ENCODE assay signal across 7 mouse cellular contexts in the genomic region with DNA sequence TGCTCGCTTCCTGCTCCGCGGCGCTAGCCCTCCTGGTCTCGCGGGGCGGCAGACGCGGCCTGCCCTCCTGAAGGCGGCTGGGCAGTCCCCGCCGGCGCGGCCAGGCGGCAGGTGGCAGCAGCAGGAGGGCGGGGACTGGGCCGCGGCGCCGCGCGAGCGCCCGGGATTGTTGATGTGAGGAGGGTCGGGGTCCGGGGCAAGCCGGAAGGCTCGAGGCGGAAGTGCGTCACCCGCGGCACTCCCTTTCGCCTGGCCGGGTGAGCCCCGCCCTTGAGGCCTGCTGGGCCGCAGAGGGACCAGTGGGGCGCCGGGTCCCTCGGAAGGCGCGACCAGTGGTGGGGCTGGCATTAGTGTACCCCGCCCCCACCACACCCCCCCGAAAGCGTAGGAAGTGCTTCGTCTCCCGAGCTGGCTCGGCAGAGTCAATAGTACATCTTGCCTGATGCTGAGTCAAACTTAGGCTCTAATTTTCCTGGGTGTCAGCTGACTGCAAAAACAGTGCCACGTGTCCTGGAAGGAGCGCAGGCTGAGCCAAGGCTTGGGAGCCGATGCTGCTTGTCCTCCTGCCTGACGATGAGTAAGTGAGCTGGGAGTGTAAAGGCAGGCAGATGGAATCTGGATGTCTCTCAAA. TPM values are rescaled to one million over a fixed set of nuclear protein-coding genes. Genes with fewer than 3 reads are reported as not detected.
DNase-seq lines count a peak whose midpoint lies in the region; ATAC-seq lines count a peak whose summit lies in the region.

A gene (minus strand): TSS at position 210 of the 631 bp plus-strand sequence.

- H3K9me3 ChIP-seq in embryonic facial prominence, embryonic 10.5 days = no peaks in the 10 kb centered on the region
- H3K9me3 ChIP-seq in limb, embryonic 11.5 days (ENCODE audit: control insufficient read depth, low read length) = no peaks in the 10 kb centered on the region
- no peaks in the 10 kb centered on the region for H3K9me3 ChIP-seq in midbrain, embryonic 14.5 days (ENCODE audit: control insufficient read depth, low read length)

- DNase-seq in adrenal gland, postnatal 10 days = peak; percentile 97
- DNase-seq in embryonic facial prominence, embryonic 10.5 days (ENCODE audit: low spot score) = peak; percentile 98
- DNase-seq in kidney, adult 18-20 months = peak; percentile 93
- DNase-seq in limb, embryonic 11.5 days (ENCODE audit: low spot score) = peak; percentile 94
- peak; percentile 95 for DNase-seq in midbrain, embryonic 14.5 days
- peak; percentile 86 to 90 for DNase-seq in spleen, adult 18-20 months

- 0 out of 2 replicates have a peak, but pooled peaks cover 4% of the 10 kb centered on the region for H3K36me3 ChIP-seq in embryonic facial prominence, embryonic 10.5 days (replicated peaks)
- no peaks in the 10 kb centered on the region for H3K36me3 ChIP-seq in limb, embryonic 11.5 days (ENCODE audit: control insufficient read depth, insufficient read depth, low read length)
- H3K36me3 ChIP-seq in midbrain, embryonic 14.5 days (ENCODE audit: control insufficient read depth, insufficient read depth, low read length) = no peaks in the 10 kb centered on the region

- peak within 1 kb of the TSS; percentile 89 for H3K4me3 ChIP-seq in embryonic facial prominence, embryonic 10.5 days
- H3K4me3 ChIP-seq in limb, embryonic 11.5 days (ENCODE audit: low read depth, low read length) = peak within 1 kb of the TSS; percentile 61
- H3K4me3 ChIP-seq in midbrain, embryonic 14.5 days (replicated peaks; ENCODE audit: low read depth, low read length) = peak within 1 kb of the TSS; percentile 88

- peak within 1 kb of the TSS; percentile 97 for H3K27ac ChIP-seq in embryonic facial prominence, embryonic 10.5 days (replicated peaks)
- H3K27ac ChIP-seq in limb, embryonic 11.5 days (replicated peaks; ENCODE audit: low read depth, low read length) = peak within 1 kb of the TSS; percentile 98
- H3K27ac ChIP-seq in midbrain, embryonic 14.5 days (replicated peaks; ENCODE audit: low read depth, low read length) = peak within 1 kb of the TSS; percentile 98

- WGBS in embryonic facial prominence, embryonic 10.5 days = under 1% methylated on average over 51 of the region's 51 CpGs
- WGBS in limb, embryonic 11.5 days = under 1% methylated on average over 48 of the region's 51 CpGs
- under 1% methylated on average over 51 of the region's 51 CpGs for WGBS in midbrain, embryonic 14.5 days

- peak within 1 kb of the TSS; percentile 62 for H3K4me2 ChIP-seq in limb, embryonic 11.5 days (ENCODE audit: low read depth, severe bottlenecking)
- peak within 1 kb of the TSS; percentile 86 for H3K4me2 ChIP-seq in midbrain, embryonic 14.5 days (ENCODE audit: low read length)

- peak within 1 kb of the TSS; percentile 85 for H3K9ac ChIP-seq in limb, embryonic 11.5 days (ENCODE audit: low read length)
- H3K9ac ChIP-seq in midbrain, embryonic 14.5 days (replicated peaks; ENCODE audit: low read length) = peak within 1 kb of the TSS; percentile 96

- no peaks in the 10 kb centered on the region for H3K27me3 ChIP-seq in embryonic facial prominence, embryonic 10.5 days (replicated peaks; ENCODE audit: low read depth, poor library complexity, severe bottlenecking)
- no peaks in the 10 kb centered on the region for H3K27me3 ChIP-seq in limb, embryonic 11.5 days (ENCODE audit: control insufficient read depth, insufficient read depth, low read length)
- H3K27me3 ChIP-seq in midbrain, embryonic 14.5 days (ENCODE audit: control insufficient read depth, insufficient read depth, low read length) = no peaks in the 10 kb centered on the region

- peaks cover 30% of the 10 kb centered on the region for H3K4me1 ChIP-seq in embryonic facial prominence, embryonic 10.5 days
- 0 out of 2 replicates have a peak, but pooled peaks cover 3% of the 10 kb centered on the region for H3K4me1 ChIP-seq in limb, embryonic 11.5 days (ENCODE audit: control insufficient read depth, insufficient read depth, low read length)
- H3K4me1 ChIP-seq in midbrain, embryonic 14.5 days (ENCODE audit: control insufficient read depth, insufficient read depth, low read length) = peaks cover 28% of the 10 kb centered on the region

- peak; percentile 87 for ATAC-seq in granulocyte monocyte progenitor cell, adult 5-6 weeks (replicated peaks; ENCODE audit: poor library complexity, severe bottlenecking)
- ATAC-seq in limb, embryonic 11.5 days (ENCODE audit: insufficient number of reproducible peaks, low FRiP score, low TSS enrichment, low read depth) = peak; percentile 99
- peak; percentile 99 for ATAC-seq in midbrain, embryonic 14.5 days (ENCODE audit: low FRiP score, low TSS enrichment)

RNA-seq across cellular contexts. Expression of the gene that starts here (rescaled TPM):
- 10 to 100 TPM; 40.3 to 40.9 TPM for total RNA-seq in adrenal gland, postnatal 10 days (2021)
- 23.0 and 23.5 TPM in 2 replicates for polyA plus RNA-seq in embryonic facial prominence, embryonic 10.5 days (2016; fragmentation: Nextera tagmentation; extraction: Ambion mirVana)
- 24.0 and 28.3 TPM in 2 replicates for total RNA-seq in granulocyte monocyte progenitor cell, adult 5-6 weeks (2014; fragmentation: Nextera tagmentation)
- total RNA-seq in granulocyte monocyte progenitor cell, adult 5-6 weeks (2017) = 14.9 and 17.1 TPM in 2 replicates
- 23.7 and 27.2 TPM in 2 replicates for polyA plus RNA-seq in limb, embryonic 11.5 days (2014; fragmentation: Nextera tagmentation; extraction: Ambion mirVana)
- 30.6 and 40.7 TPM in 2 replicates for polyA plus RNA-seq in midbrain, embryonic 14.5 days (2014; fragmentation: Nextera tagmentation; extraction: Ambion mirVana)

Comparison
In these comparisons a context has a peak if more than half of its experiments do, and no peak if none do; other contexts are left out.
1. Peak in every context shown above with its lines: DNase-seq, ATAC-seq, H3K4me3 ChIP-seq and H3K27ac ChIP-seq.